Mouse (Mus musculus) megakaryocyte, embryonic 14.5 days (primary cell): ENCODE measurements around the gene Tmem91.

Experiments used
- FLI1 ChIP-seq: IDR thresholded peaks from 2 replicates; pipeline ENCODE4 v1.6.1; 2012; ENCODE audit warnings: low read length, inconsistent platforms, mixed read lengths
- GATA1 ChIP-seq: IDR thresholded peaks from 3 replicates; pipeline ENCODE4 v1.6.1; 2012; ENCODE audit warnings: mixed read lengths, low read length, inconsistent platforms, borderline replicate concordance

DNA sequence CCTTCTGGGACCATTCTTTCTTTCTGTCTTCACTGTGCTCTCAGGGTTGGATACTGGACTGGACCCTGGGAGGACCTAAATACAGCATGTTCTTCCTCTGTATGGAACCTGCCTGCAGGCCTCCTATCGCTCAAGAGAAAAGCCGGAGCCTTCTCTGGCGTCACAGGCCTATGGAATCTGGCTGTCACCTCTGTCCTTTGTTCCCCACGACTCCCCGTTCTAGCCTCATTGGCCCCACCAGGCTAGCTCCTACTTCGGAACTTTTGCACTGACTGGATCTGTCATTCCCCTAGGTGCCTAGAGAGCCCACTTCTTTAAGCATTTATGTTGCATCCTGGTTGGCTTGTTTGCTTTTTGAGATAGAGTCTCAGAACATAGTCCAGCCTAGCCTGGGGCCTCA, 9.7 kb upstream of the Tmem91 start:
- TF ChIP-seq GATA1 (no peak), FLI1 (no peak)
